Mouse (Mus musculus) mouse trophoblast stem cell (cell line): Measurements from ENCODE around the gene Omp.

Experiments
- in situ Hi-C, 2 experiments: fragments of 300-500 bp; cut with MseI, MboI; formaldehyde crosslinking; loops; 2 replicates in 1 of 2; 3 replicates in 1 of 2; pipeline ENCODE4 v1.15.1; 2025

Gene Omp

DNA sequence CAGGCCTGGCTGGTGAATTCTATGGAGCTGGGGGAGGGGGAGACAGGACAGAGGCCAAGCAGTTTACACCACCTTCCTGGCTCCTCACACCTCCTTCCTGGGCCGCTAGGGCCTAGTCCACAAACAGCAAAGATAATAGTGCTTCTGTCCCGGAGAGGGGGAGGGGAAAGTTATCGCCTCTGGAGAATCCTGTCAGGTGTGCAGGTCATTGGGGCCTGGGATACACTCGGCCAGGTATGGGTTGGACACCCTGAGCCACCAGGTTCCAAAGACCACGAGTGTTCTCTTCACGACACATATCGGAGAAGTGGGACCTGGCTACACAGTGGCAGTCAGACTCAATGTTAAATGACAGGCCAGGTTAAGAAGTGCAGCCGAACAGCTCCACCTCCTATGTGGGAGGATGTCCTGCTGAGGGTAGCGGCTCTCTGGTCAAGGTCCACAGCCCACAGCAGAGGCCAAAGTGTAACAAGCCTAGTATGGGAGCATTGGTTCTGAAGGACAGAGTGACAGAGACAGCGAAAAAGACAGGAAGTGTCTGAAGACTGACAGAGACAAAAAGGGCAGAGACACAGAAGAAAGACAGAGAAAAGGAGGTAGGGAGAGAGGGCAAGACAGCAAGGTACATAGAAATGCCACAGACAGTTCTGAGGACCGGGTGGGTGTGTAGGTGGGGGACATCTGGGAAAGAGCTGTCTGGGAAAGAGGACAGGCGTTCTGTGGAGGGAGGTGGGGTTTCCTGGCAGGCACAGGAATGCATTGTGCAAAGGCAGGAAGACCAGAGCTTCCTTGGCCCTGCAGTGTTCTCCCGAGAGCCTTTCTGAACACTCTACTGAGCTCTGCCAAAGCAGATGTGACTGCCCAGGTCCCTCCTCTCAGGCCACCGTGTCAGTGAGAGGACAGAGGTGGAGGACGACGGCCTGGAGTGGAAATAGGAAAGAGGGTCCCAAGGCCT is 40.5 kb downstream of the Omp start:
- in situ Hi-C loops: no loop called here

DNA sequence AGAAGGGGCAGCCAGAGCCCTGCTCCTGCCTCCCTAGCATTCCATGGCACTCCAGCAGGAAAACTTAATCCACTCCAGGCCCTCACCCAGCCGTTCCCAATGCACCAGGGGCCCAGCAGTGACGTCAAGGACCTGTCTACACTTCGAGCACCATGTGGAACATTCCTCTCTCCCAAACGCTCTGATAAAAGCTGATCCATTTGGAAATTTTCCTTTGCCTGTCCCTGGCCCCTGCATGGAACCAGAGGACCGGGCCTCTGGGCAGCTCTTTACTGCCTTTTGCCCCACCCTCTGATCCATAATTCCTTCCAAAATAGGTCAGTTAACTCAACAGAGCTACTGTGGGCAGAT is 41.4 kb downstream of the Omp start:
- in situ Hi-C loops: no loop called here

DNA sequence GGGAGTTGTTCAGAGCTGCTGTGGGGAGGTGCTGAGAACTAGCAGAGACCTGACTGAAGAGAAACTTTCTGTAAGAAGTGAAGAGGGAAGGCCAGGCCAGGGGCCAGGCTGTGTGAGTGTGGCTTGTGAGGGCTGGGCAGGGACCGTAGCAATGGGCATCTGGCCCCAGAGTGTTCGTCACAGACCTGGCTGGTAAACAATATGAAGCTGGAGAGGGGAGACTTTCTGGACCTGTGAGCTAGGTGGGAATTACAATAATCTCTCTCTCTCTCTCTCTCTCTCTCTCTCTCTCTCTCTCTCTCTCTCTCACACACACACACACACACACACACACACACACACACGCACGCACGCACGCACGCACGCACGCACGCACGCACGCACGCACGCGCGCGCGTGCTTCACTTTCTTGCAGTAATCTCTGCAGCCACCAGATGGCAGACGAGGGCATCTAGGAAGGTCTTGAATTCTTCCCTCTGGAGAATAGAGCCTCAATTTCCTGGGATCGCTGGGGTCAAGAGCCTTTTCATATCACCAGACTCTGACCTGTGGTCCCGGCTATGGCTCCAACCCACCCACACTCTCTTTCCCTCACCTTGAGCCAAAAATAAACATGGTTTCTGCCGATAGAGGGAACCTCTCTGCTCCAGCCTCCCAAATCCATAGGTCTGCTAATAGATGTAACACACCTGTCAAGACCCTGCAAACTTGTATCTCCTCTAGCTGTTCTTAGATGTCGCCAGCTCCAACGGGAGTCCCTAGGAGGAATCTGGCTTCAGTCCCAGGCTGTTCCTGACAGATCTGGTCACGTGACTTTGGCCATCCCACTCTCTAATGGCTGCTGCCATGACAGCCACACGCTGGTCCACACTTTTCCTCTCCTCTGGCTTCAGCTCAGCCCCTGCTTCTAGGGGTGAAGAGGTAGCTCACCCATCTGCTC is 42.0 kb downstream of the Omp start:
- in situ Hi-C loops: no loop called here

DNA sequence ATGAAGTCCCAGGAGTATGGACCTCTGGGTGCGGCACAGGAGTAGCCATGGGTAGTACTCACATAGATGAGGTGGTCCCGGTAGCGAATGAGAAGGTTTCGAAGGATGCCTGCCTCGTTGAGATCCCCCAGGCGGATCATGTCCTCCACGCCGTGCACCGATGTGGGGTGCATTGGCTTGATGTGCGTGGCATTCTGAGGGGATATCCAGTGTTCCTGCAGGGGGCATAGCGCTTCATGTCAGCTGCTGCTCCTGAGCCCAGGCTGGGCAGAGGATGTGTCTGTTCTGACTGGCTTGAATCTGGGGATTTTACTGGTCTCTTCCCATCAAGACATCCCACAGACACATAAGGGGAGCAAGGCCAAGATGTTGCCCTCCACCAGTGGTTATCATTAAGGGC is 42.8 kb downstream of the Omp start:
- in situ Hi-C loops: no loop called here

DNA sequence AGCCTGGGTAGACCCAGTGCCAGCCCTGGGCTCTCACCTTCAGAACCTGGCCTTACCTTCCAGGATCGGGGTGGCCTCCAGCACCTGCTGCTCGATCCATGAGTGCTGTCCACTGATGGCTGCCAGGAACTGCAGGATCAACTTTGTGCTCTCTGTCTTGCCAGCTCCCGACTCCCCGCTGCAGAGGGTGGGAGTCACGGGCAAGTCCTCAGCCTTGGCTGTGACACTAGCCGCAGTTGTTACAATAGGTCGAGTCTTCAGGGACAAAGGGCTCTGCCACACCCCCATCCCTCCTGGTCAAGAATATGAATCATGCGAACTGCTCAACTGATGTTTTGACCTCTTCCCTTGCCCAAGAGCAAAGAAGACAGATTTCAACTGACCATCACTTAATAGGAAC is 47.7 kb downstream of the Omp start:
- in situ Hi-C loops: no loop called here

DNA sequence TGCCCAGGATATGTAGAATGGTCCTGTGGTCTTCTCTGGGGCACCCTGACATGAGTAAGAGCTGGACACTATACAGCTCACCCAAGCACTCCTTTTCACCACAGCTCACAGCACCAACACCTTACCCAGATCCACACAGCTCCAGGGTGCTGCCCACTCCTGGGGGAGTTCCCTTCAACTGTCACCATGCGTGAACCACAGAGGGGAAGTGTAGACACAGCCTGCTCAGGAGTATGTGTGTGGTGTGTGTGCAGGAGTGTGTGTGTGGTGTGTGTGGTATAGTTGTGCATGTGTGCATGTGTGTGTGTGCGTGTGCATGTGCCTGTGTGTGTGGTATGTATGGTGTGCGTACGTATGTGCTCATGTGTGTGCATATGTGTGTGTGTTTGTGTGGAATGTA is 49.5 kb downstream of the Omp start:
- in situ Hi-C loops: no loop called here
